Mouse (Mus musculus): ENCODE measurements around the gene Fat1. TPM values are rescaled to one million over a fixed set of nuclear protein-coding genes. Genes with fewer than 3 reads are reported as not detected.

The Fat1 gene
- polyA plus RNA-seq, 1 experiment, result 2.0 TPM

- Histone ChIP-seq H3K27ac (ENCODE audit: insufficient read depth, low read length) (no peak overlapping the region), H3K27me3 (ENCODE audit: control insufficient read depth, insufficient read depth, low read length) (no peaks in the 10 kb centered on the region), H3K36me3 (ENCODE audit: control insufficient read depth, insufficient read depth, low read length) (no peaks in the 10 kb centered on the region), H3K4me3 (ENCODE audit: extremely low read depth, insufficient read depth, insufficient read length) (no peak overlapping the region), H3K4me1 (ENCODE audit: control insufficient read depth, insufficient read depth, insufficient read length) (no peaks in the 10 kb centered on the region; the same call in 1 of the 2 replicates)
- no peak for DNase-seq (ENCODE audit: low read depth in 1 of 2, low spot score in 2 of 2)
- no peak for TF ChIP-seq POLR2A (IDR thresholded peaks at IDR 0.05; ENCODE audit: low read depth, low read length)
- TF ChIP-seq CTCF (IDR thresholded peaks at IDR 0.05; ENCODE audit: extremely low read depth, insufficient read depth, insufficient read length, insufficient replicate concordance), result no peak
- WGBS, result 59% methylated on average over 8 of the region's 8 CpGs
Measured at GRCm38 (mm10) chr8:45001577-45002197, 66.4 kb downstream of the Fat1 start.

- no peak overlapping the region for H3K4me3 ChIP-seq (ENCODE audit: extremely low read depth, insufficient read depth, insufficient read length)
- no peaks in the 10 kb centered on the region for H3K27me3 ChIP-seq (ENCODE audit: control insufficient read depth, insufficient read depth, low read length)
- TF ChIP-seq CTCF (IDR thresholded peaks at IDR 0.05; ENCODE audit: extremely low read depth, insufficient read depth, insufficient read length, insufficient replicate concordance) (no peak), POLR2A (IDR thresholded peaks at IDR 0.05; ENCODE audit: low read depth, low read length) (no peak)
- H3K27ac ChIP-seq (ENCODE audit: insufficient read depth, low read length), result no peak overlapping the region
- no peaks in the 10 kb centered on the region; the same call in 1 of the 2 replicates for H3K4me1 ChIP-seq (ENCODE audit: control insufficient read depth, insufficient read depth, insufficient read length)
- DNase-seq (ENCODE audit: low read depth in 1 of 2, low spot score in 2 of 2), result no peak
- no peaks in the 10 kb centered on the region for H3K36me3 ChIP-seq (ENCODE audit: control insufficient read depth, insufficient read depth, low read length)
- 87% methylated on average over 4 of the region's 4 CpGs for WGBS
Measured at GRCm38 (mm10) chr8:45002686-45003085, 67.4 kb downstream of the Fat1 start.

DNA sequence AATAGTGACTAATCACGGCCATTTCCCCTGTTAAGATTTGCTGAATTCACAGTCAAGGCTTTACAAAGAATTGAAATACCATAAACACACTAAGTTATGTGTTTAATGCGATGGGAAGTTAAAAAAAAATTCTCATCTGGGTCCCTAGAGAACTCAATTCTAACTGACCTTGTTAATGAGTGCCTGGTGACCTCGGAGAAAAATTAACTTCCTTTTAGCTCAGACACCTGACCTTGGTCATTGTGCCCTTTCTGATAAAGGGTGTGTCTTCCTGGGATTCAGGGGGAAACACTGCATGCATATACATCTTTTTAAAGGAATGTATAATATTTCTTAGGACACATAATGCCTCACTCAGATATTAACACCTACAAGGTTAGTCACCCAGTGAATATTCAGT, 68.8 kb downstream of the Fat1 start:
- no peak for DNase-seq (ENCODE audit: low read depth in 1 of 2, low spot score in 2 of 2)
- no peak for TF ChIP-seq CTCF (IDR thresholded peaks at IDR 0.05; ENCODE audit: extremely low read depth, insufficient read depth, insufficient read length, insufficient replicate concordance)
- TF ChIP-seq POLR2A (IDR thresholded peaks at IDR 0.05; ENCODE audit: low read depth, low read length), result no peak

GRCm38 (mm10) chr8:45010685-45011084, 75.4 kb downstream of the Fat1 start:
- H3K27ac ChIP-seq (ENCODE audit: insufficient read depth, low read length), result no peak overlapping the region
- TF ChIP-seq CTCF (IDR thresholded peaks at IDR 0.05; ENCODE audit: extremely low read depth, insufficient read depth, insufficient read length, insufficient replicate concordance) (no peak), POLR2A (IDR thresholded peaks at IDR 0.05; ENCODE audit: low read depth, low read length) (no peak)
- H3K36me3 ChIP-seq (ENCODE audit: control insufficient read depth, insufficient read depth, low read length), result no peaks in the 10 kb centered on the region
- H3K4me1 ChIP-seq (ENCODE audit: control insufficient read depth, insufficient read depth, insufficient read length), result no peaks in the 10 kb centered on the region
- no peak overlapping the region for H3K4me3 ChIP-seq (ENCODE audit: extremely low read depth, insufficient read depth, insufficient read length)
- H3K27me3 ChIP-seq (ENCODE audit: control insufficient read depth, insufficient read depth, low read length), result no peaks in the 10 kb centered on the region
- no peak for DNase-seq (ENCODE audit: low read depth in 1 of 2, low spot score in 2 of 2)
- WGBS, result 61% methylated on average over 4 of the region's 4 CpGs

More for the DNA sequence above, 68.8 kb downstream of the Fat1 start:
- Histone ChIP-seq H3K4me1 (ENCODE audit: control insufficient read depth, insufficient read depth, insufficient read length) (no peaks in the 10 kb centered on the region; the same call in 1 of the 2 replicates), H3K27me3 (ENCODE audit: control insufficient read depth, insufficient read depth, low read length) (no peaks in the 10 kb centered on the region), H3K4me3 (ENCODE audit: extremely low read depth, insufficient read depth, insufficient read length) (no peak overlapping the region), H3K27ac (ENCODE audit: insufficient read depth, low read length) (no peak overlapping the region), H3K36me3 (ENCODE audit: control insufficient read depth, insufficient read depth, low read length) (no peaks in the 10 kb centered on the region)
- 57% methylated on average over 3 of the region's 3 CpGs for WGBS

DNA sequence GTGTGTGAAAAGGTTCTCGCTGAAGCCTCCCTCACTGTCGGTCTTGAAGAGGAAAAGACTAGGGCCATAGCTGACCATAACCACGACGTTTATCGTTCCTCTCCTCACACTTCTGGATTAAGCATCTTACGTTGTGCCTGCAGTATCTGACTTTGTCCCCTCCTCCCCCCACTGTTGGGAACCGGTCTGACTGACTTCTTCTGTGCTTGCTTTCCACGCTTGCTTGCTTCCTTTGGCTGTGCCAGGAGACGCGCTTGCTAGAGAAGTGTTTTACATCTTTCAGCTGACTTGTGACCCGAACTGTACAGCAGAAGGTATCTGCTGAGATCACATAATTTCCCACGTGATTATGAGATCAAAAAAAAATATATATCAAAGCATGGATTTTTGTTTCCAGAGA, 76.5 kb downstream of the Fat1 start:
- Histone ChIP-seq H3K36me3 (ENCODE audit: control insufficient read depth, insufficient read depth, low read length) (no peaks in the 10 kb centered on the region), H3K4me3 (ENCODE audit: extremely low read depth, insufficient read depth, insufficient read length) (no peak overlapping the region), H3K27me3 (ENCODE audit: control insufficient read depth, insufficient read depth, low read length) (no peaks in the 10 kb centered on the region), H3K4me1 (ENCODE audit: control insufficient read depth, insufficient read depth, insufficient read length) (no peaks in the 10 kb centered on the region), H3K27ac (ENCODE audit: insufficient read depth, low read length) (no peak overlapping the region)
- WGBS, result 77% methylated on average over 12 of the region's 12 CpGs
- no peak for DNase-seq (ENCODE audit: low read depth in 1 of 2, low spot score in 2 of 2)
- no peak for TF ChIP-seq CTCF (IDR thresholded peaks at IDR 0.05; ENCODE audit: extremely low read depth, insufficient read depth, insufficient read length, insufficient replicate concordance)
- no peak for TF ChIP-seq POLR2A (IDR thresholded peaks at IDR 0.05; ENCODE audit: low read depth, low read length)

DNA sequence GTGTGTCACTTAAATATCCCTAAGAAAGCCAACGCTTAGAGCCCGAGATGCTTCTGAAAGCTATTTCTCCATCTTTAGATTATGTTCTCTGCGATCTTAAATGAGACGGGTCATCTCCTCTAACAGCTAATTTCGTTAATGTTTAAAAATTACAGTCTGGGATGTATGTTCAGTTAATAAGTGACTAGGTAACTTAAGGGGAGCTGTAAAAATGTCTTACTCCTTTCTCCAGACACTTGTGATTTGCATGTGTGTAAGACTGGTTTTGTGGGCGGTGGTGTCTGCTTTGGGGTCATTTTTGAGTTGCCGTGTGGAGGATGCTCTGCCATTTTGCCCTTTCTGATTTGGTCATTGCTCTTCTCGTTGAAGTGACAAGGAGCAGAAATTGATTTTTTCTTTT, 78.6 kb downstream of the Fat1 start:
- no peak for DNase-seq (ENCODE audit: low read depth in 1 of 2, low spot score in 2 of 2)
- no peaks in the 10 kb centered on the region for H3K4me1 ChIP-seq (ENCODE audit: control insufficient read depth, insufficient read depth, insufficient read length)
- H3K27ac ChIP-seq (ENCODE audit: insufficient read depth, low read length), result no peak overlapping the region
- H3K4me3 ChIP-seq (ENCODE audit: extremely low read depth, insufficient read depth, insufficient read length), result no peak overlapping the region
- H3K36me3 ChIP-seq (ENCODE audit: control insufficient read depth, insufficient read depth, low read length), result no peaks in the 10 kb centered on the region
- TF ChIP-seq CTCF (IDR thresholded peaks at IDR 0.05; ENCODE audit: extremely low read depth, insufficient read depth, insufficient read length, insufficient replicate concordance), result no peak
- TF ChIP-seq POLR2A (IDR thresholded peaks at IDR 0.05; ENCODE audit: low read depth, low read length), result no peak
- H3K27me3 ChIP-seq (ENCODE audit: control insufficient read depth, insufficient read depth, low read length), result no peaks in the 10 kb centered on the region
- 93% methylated on average over 8 of the region's 8 CpGs for WGBS

- Histone ChIP-seq H3K27ac (ENCODE audit: insufficient read depth, low read length) (no peak overlapping the region), H3K36me3 (ENCODE audit: control insufficient read depth, insufficient read depth, low read length) (no peaks in the 10 kb centered on the region), H3K27me3 (ENCODE audit: control insufficient read depth, insufficient read depth, low read length) (no peaks in the 10 kb centered on the region), H3K4me1 (ENCODE audit: control insufficient read depth, insufficient read depth, insufficient read length) (no peaks in the 10 kb centered on the region), H3K4me3 (ENCODE audit: extremely low read depth, insufficient read depth, insufficient read length) (no peak overlapping the region)
- WGBS, result 75% methylated on average over 11 of the region's 11 CpGs
- no peak for TF ChIP-seq CTCF (IDR thresholded peaks at IDR 0.05; ENCODE audit: extremely low read depth, insufficient read depth, insufficient read length, insufficient replicate concordance)
- TF ChIP-seq POLR2A (IDR thresholded peaks at IDR 0.05; ENCODE audit: low read depth, low read length), result no peak
- DNase-seq (ENCODE audit: low read depth in 1 of 2, low spot score in 2 of 2), result no peak
Measured at GRCm38 (mm10) chr8:45014498-45015067, 79.3 kb downstream of the Fat1 start.
